Mouse (Mus musculus) heart, postnatal 0 days (tissue): ENCODE measurements around the gene Plcl2.

Source experiments
- CTCF ChIP-seq: IDR thresholded peaks from 2 replicates; pipeline ENCODE4 v1.5.1; 2016; ENCODE audit warnings: antibody characterized with exemption, control low read depth, low read depth
- EP300 ChIP-seq: IDR thresholded peaks from 2 replicates; pipeline ENCODE4 v1.6.1; 2016; ENCODE audit warnings: antibody characterized with exemption, low read depth

DNA sequence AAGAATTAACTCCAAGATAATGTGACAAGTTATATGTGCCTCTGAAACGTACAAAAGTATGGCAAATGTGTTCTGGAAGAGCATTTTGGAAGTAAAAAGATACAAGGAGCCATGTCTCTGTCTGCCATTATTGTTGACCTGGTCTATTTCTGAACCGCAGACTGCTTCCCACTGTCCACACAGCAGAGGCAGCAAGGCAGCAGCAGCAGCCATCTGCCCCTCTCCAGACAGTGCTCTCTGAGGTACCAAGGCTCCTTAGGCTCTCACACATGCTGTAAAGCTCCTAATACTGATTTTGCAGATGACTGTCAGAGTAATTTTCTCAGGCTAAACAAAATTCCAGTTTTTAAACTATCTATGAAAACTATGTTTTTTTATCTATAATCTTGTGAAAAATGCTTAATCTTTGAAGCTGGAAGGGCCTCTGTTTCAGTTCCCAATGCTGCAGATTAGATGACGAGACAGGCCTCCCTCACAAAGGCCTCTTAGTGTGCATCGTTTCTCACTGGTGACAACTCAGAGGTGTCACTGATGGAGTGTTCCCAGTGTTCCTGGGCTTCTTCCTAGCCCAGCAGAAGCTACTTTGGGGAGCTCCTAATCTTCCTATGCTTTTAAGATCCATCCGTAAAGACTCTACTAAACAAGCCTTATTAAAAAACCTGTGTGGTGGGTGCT is 145.7 kb downstream of the Plcl2 start:
- TF ChIP-seq EP300: no peak
- no peak for TF ChIP-seq CTCF
